Mouse (Mus musculus): ENCODE data around the gene Matk.

DNA sequence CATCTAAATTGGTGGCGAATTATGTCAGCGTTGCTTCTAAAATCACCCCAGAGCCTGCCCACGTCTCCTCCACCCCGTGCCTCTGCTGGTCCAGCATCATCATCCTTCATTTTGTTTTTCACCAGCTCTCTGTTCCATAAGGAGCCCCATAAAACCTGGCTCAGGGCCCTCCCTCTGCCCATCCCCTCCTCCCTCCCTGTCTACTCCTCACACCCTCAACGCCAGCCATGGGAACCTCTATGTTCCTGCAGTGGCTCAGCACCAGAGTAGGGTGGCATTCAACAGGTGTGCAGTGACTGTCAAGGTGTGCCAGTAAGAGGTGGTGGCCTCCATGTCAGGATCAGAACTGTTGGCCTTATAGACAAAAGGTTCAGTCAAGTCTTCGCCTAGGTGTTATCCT, 42.5 kb downstream of the Matk start:
- TF ChIP-seq USF1 (IDR thresholded peaks at IDR 0.05; ENCODE audit: low read depth) = no peak
- no peak for TF ChIP-seq POLR2A (IDR thresholded peaks at IDR 0.05; ENCODE audit: insufficient read length, low read depth)
- TF ChIP-seq E2F4 (IDR thresholded peaks at IDR 0.05; ENCODE audit: insufficient read depth) = no peak
- no peak for TF ChIP-seq MAX (IDR thresholded peaks at IDR 0.05; ENCODE audit: low read depth)
- no peak for TF ChIP-seq SRF (IDR thresholded peaks at IDR 0.05; ENCODE audit: control insufficient read depth, insufficient read length, low read depth)
- TF ChIP-seq TCF12 (IDR thresholded peaks at IDR 0.05; ENCODE audit: insufficient read depth, poor library complexity, severe bottlenecking) = no peak
- TF ChIP-seq TCF3 (IDR thresholded peaks at IDR 0.05; ENCODE audit: insufficient read length, low read depth) = no peak
- TF ChIP-seq CEBPB (IDR thresholded peaks at IDR 0.05; ENCODE audit: insufficient read depth, poor library complexity, severe bottlenecking) = no peak
- no peak for TF ChIP-seq MYOD1 (IDR thresholded peaks at IDR 0.05; ENCODE audit: control insufficient read depth in 1 of 3, insufficient read length in 2 of 3, low read depth in 2 of 3)
